Mouse (Mus musculus): Measurements from ENCODE around the gene Tesk2.
"Not testable (repeated sequence)": the region's sequence is repeated elsewhere in the genome, so short reads cannot be mapped to it uniquely, and the experiment has no call there.

The Tesk2 gene

DNA sequence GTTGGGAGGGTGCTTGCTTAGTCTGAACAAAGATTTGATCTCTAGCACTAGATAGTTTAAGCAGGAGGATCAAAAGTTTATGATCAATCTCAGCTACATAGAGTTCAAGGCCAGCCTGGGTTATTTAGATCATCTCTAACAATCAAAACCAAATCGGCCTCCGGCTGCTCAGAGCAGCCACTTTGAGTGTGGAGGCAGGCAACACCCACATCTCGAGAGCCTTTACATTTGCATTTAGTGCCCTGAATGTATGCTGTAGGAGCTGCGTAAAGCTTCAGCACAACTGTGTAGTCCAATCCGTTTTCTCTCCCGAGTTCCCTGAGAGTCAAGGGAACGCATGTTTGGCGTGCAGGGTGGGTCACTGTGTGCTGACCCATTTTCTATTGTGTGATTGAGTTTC lies 71.7 kb downstream of the Tesk2 start:
- no peak for DNase-seq (ENCODE audit: low spot score)

DNA sequence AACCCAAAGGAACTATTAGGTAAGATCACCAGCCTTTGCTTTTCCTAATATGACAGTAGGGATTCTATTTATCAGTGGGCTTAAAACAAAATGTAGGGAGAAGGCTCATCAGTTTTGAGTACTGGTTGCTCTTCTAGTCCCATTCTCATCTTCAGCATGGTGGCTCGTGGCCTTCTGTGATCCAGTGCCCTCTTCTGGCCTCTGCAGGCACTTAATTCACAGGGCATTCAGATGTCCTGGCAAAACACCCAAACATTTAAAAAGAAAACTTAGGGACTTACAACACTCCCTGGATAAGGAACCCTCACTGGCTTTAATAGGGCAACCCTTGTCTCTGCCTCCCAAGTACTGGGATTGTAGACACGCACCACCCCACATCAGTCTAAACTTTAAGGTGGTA lies 73.5 kb downstream of the Tesk2 start:
- no peak for DNase-seq (ENCODE audit: low spot score)

DNA sequence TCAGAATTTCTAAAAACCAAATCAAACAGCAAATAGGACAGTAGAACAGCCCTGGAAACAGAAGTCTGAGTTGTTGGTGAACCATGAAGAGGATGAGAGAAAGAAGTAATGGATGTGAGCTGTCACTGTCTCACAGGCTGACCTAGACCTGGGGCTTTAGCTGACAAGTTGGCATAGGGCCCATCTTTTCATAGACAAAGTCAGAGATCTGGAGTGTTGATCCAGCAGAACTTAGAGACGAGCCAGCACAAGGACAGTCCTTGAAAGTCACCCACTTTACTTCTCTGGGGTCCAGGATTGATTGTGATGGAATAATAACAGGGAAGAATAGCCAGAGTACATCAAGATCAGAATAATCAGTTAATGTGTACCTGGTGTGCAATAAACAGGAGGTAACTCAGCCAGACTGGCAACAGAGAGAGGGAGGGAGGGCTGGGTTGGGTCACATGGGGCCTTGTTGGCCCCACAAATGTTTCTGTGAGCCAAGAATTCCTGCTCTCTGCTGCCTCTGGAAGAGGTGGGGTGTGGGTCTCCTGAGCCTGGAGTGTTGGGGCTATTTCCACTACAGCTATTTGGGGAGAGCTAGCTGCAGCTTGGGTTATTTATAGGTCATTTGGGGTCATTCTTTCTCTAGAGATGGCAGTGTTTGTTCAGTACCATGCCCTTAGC lies 75.8 kb downstream of the Tesk2 start:
- no peak for DNase-seq (ENCODE audit: low spot score)

DNA sequence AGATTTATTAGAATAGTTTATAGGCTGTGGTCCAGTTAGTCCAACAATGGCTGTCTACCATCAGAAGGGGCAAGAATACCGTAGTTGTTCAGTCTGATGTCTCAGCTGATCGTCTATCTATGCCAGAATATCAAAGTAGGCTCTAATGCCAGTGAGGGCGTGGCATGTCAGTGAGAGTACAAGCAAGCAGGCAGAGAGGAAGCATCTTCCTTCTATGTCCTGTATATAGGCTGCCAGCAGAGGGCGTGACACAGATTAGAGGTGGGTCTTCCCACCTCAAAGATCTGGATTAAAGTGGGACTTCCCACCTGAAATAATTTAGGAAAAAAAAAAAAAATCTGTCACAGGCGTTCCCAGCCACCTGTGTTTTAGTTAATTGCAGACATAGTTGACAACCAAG lies 79.2 kb downstream of the Tesk2 start:
- peak; percentile 53 for DNase-seq (ENCODE audit: low spot score)

DNA sequence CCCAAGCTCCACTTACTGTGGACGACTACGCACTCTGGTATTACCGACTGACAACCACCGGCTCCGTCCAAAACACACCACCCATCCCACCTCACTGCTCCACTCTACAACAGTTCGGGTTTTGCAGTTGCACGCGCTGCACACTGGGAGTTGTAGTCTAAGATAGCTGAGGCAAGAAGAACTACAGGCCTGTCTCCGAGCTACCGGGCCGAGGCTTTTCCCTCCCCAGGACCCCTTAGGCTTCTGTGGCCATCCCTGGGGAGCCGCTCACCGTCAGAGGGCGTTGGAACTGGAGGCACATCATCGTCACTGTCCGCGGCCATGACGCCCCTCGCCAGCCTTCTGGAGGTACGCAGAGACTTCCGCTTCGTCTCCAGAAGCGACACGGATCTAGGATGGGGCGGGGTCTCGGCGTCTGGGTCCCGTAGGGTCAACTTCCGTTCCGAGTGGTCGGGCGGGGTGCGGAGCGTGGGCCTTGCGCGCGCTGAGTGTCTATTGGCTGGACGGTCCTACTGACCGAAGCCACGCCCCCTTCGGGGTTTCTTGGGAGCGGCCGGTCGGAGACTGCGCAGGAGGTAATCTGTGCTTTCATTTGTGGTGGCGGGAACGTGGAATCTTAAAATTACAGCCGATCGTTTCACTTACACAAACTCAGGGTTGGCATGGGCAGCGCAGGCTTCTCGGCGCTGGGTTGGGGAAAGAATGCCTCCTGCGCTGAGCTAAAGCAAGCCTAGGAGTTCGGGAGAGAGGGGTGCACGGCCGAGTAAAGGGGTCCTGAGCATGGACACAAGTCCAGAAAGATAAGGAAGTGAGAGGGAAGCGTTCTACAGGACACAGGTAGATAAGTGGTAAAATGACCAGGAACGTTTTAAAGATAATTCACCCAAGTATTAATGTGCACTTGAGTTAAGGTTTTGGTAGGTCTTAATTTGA lies 86.7 kb downstream of the Tesk2 start, which contains the start of the genes Toe1 and Mutyh:
Gene Toe1, minus strand, starts transcription at position 444 of the 933 bp plus-strand sequence.
Gene Mutyh, plus strand, starts transcription at position 527 of the 933 bp plus-strand sequence.
- peak; percentile 97 for DNase-seq (ENCODE audit: low spot score)

DNA sequence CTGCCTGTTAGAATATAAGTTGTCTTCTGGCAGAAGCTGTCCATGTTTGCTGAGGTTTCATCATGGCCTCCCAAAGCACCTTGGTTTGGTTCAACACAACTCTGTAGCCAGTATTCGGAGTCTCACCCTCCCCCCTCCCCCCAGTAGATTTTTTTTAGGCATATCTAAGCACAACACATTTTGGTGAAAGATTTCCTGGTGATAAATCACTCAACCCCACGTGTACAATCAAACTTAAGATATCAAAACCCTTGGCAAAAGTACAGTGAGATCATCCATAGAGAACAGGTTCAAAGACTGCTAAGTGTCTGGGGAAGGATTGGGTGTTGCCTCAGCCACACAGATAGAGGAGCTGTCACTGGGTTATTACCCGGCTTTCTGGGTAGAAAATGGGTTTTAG lies 90.3 kb downstream of the Tesk2 start:
- DNase-seq (ENCODE audit: low spot score), result no peak

DNA sequence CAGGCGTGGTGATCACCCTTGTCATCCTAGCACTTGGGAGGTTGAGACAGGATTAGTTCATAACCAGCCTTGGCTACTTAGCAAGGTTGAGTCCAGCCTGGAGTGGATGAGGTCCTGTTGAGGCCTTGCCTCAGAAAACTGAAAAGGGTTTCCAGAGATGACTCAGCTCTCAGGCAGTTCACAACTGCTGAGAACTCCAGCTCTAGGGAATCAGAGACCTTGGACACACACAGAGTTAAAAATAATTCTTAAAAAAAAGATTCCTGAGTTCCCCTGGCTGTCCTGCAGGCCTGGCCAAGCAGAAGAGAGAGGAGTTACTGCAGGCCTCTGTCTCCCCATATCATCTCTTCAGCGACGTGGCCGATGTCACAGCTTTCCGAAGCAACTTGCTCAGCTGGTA lies 94.5 kb downstream of the Tesk2 start:
- DNase-seq (ENCODE audit: low spot score), result no peak

DNA sequence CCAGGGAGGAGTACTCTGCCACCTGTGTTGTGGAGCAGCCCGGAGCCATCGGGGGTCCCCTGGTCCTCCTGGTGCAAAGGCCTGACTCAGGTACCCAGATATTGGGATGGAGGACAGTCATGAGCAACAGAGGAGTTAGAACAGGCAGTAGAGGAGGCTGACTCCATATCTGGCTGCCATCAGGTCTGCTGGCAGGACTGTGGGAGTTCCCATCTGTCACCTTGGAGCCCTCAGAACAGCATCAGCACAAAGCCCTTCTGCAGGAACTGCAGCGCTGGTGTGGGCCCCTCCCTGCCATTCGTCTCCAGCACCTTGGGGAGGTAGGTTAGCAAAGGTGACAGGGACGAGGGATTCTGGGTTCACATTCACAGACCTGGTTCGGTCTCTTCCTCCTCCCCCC lies 96.7 kb downstream of the Tesk2 start:
- DNase-seq (ENCODE audit: low spot score), result no peak

DNA sequence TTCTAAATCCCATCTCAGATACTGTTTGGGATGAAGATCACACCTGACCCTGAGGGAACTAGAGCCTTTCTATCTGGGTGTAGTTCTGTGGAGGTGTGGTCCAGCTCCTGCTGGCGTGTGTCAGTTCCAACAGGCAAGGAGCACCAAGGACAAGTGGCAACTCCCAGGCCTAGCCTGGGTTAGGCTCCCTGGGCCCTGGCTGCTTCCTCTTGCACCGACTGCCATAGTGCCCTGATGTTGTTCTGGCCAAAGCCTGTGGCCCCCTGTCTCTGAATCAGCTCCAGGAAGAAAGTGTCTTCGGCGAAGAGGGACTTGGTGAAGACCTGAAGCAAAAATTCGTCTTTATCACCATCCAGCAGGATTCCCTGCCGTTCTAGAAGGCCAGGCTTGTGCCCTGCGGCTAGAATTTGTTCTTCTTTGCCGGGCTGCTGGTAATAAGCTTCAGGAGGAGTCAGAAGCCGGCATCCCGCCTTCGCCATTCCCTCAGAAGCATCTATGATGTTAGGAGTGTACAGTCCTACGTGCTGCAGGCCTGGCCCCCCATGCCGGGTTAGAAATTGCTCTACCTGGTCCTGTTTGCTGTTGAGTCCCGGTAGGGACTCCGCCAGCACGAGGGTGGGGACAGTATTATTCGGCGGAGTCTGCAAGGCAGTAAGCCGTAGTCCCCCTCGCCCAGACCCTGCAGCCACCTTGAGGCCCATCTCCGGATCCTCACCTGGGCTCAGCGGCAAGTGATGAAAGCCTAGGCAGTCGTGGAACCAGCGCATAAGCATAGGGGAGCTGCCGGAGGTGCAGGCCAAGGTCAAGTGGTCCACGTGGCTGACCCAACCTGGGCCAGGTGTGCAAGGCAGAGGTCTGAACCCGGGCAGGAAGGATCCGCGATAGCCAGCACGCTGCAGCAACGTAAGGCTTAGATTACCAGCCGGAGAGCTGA lies 99.5 kb downstream of the Tesk2 start:
- DNase-seq (ENCODE audit: low spot score), result no peak

DNA sequence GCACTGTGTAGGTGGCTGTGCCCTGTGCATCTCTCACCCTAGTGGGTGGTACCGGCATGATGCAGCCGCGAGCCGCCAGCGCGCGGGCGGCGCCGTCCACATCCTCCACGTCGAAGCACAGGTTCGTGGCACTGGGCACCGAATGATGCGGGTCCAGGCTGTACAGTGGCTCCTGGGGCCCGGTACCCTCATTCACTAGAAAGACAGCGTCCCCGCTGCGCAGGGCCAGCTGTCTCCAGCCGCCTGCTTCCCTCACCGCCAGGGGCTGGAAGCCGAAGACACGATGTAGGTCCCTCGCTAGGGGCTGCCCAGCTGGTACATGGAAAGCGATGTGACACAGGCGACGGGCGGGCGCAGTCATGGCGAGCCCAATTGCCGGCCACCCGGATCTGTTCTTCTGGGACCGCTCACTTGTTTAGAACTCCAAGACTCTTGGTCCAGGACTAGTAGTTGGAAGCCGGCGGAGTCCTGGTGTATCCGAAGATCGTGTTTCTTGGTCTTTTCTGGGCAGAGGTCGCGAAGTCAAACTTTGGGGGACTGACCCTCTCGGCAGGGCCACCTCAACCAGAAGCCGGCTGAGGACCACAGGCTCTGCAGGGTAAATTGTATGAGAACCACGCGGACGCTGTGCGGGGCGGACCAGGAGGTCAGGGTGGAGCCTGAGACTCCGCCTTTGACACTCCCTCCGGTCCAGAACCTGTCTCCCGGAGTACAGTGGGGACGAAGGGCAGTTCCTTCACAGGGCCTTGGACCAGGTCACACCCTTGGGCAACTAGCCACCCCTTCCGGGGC lies 100.3 kb downstream of the Tesk2 start:
- peak; percentile 86 for DNase-seq (ENCODE audit: low spot score)

DNA sequence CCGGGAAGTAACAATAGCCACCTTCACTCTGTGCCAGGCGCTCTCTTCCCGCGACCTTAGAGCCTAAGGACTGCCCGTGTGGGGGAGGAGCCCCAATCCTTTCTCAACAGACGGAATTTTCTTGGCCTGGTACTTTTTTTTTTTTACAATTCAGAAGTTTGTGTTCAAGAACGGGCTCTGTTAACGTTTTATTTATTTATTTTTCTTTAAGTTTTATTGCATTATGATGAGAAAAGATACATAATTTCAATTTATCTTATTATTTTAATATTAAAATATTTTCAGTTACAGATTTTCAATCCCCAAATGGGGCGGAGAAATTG lies 100.9 kb downstream of the Tesk2 start, which contains the start of gene Hpdl:
Gene Hpdl, minus strand, starts transcription at position 14 of the 323 bp plus-strand sequence.
- DNase-seq (ENCODE audit: low spot score), result no peak

DNA sequence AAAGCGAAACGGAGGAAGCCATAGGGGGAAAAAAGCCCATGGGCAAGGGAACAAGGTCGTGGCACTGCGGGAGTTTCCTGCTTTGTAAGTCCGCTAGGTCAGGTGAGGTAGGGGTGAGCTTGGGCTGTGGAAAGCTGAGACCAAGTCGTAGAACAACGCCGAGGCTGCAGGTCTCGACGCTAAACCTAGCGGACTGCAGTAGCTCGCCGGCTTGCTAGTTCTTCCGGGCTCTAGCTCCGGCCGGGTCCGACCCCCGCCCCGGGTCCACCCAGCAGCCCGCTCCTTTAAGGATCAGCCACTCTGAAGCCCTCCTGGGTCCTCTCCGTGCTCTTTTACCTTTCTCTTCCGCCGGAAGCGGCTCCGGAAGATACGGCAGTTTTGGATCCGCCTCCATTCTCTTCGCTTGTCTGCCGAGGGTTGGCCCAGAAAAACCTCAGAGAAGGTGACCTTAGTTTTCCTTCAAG lies 103.8 kb downstream of the Tesk2 start:
- DNase-seq (ENCODE audit: low spot score), result peak; percentile 74

DNA sequence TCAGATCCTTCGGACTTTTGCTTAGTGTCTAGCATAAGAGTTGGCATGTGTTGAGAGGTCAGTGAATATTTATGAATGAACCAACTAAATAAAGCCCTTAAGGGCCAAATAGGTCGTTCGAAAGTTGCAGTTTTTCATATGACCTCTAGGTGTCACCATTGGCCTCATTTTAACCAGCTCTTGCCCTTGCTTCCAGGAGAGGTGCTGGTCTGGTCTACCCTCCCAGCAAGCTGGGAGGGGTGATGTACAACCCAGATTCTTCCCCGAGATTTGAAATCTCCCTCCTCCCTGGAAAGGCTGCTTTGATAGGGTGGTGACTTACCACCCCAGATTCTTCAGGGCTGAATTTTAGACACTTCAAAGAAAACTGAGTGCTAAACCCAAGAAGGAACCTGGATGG lies 107.1 kb downstream of the Tesk2 start:
- DNase-seq (ENCODE audit: low spot score), result no peak

DNA sequence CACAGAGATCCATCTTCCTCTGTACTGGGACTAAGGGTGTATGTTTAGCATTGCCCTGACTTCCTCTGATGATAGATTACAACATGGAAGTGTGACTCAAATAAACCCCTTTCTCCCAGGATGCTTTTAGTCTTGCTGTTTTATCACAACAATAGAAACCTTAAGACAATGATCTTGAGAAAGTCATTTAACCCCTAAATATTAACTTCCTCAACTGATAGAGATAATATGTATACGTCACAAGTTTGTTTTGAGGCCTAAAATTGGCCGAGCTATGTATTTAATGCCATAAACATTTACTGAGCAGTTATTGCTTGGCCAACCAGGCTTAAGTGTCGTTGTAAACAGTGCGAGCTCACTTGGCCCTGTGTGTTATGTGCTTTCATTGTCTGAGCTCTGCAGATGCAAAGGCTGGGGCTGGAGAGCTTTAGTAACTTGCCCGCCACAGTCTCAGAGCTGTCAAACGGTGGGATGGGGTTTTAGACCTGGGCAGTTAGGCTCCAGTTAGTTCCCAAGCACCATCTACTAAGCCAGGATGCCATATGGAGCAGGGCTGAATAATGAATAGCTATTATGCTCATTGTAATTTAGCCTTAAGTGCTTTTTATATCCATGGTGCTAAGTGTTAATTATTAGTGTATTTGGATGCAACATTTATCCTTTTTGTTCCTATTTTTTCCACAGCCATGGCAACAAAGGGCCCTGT lies 108.8 kb downstream of the Tesk2 start:
- no peak for DNase-seq (ENCODE audit: low spot score)

DNA sequence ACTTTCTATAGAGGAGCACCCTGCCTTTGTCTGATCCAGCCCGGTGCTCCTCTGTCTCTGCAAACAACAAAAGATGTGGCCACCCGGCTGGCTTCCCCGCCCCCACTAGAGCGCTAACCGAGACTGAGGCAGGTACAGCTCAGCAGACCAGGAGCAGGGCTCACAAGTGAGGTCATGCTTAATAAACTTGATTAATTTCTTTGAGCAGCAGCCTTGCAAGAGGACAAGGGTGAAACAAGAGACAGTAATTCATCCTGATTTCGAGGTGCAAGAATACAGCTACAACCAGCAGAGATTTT lies 109.3 kb downstream of the Tesk2 start:
- DNase-seq (ENCODE audit: low spot score), result no peak

DNA sequence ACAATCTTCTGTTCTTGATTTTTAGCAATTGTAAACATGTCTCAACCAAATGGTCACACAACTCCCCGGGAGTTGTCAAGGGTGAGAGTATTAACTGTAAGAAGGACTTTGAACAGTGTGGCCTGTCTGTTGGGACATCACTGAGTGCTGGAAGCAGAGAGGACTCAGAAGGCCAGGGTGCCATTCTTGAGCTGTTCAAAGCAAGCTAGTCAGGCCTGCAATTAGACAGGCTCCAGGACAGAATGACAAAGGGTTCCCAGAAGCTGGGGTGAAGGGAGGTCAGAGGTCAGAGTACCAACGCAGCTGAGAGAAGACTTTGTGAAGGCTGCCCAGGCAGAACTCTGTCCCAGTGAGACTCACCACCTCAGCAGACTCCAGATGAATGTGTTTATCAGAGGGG lies 118.3 kb downstream of the Tesk2 start:
- no peak for DNase-seq (ENCODE audit: low spot score)

DNA sequence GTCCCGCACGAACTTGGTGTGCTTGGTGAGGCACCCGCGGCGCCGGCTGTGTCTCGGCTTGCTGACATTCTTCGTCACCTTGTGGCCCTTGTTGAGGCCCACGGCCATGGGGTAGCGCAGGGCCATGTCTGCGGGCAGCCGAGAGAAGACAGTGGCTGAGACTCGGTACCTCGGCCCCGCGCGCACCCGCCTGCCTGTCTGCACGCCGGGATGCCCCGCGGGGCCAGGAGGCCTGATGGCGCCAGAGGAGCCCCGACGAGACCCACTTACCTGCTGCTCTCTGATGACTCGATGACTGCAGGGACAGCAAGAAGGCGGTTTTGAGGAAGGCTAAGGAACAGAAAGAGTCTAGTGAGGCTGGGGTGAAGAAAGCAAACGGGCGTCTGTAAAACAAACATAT lies 119.3 kb downstream of the Tesk2 start:
- not testable (repeated sequence) for DNase-seq (ENCODE audit: low spot score)

DNA sequence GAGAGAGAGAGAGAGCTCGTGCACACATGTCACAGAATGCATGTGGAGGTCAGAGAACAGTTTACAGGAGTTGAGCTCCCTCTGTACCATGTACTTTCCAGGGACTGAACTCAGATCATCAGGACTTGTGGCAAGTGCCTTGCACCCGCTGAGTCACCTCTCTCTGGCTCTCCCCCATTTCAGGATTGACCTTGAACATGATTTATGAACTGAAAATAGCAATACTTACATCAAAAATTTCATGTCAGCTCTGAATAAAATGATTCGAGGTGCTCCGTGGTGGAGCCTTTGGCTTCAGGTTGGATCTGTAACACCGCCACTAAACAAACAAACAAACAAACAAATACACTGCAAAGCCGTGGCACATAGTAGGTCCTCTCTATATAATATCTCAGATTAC lies 120.1 kb downstream of the Tesk2 start:
- no peak for DNase-seq (ENCODE audit: low spot score)

DNA sequence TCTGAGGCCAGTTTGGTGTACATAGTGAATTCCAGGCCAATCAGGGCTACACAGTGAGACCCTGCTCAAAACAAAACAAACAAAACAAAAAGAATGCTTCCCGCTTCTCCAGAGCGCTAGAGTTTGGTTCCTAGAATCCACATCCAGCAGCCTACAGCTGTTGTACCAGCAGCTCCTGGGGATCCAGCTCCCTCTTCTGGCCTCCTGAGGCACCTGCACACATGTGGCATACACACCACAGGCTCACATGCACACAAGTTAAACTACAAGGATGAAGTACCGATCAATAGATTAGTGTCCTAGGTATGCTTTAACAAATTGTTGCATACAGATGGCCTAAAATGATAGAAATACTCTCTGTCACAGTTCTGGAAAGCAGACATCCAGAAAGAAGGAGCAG lies 123.6 kb downstream of the Tesk2 start:
- DNase-seq (ENCODE audit: low spot score), result no peak

DNA sequence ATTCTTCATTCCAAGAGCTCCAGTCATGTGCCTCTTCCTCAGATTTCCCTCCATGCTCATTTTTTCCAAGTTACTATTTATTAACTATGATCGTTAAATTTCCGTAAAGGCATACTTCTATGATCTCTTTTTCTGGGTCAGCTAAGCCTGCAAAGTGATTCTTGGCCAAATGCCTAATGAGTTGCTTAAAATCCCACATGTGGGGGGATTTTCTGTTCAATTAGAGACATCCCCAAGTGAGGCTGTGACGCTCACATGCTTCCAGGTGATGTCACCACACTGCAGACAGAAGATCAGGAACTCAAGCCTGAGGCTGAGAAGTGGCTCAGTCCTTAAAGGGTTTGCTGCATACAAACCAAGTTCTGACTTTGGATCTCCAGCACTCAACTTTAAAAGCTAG lies 129.2 kb downstream of the Tesk2 start:
- no peak for DNase-seq (ENCODE audit: low spot score)

DNA sequence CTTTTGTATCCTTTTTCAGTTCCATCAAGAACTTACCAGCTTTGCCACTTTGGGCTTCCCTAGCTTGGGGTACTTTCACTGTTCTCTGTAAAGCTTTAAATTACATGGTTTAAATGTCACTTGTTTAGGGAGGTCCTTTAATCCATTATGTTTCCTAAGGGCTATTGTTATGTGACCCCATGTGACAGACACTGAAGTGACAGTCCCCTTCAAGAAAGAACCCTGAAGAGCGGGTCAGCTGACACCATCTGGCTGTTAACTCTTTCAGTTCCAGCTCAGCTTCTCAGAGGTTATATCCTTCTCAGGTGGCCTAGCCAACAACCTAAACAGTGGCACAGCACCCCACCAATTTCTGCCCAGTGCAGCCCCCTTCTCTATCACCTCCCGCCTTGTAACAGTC lies 133.5 kb downstream of the Tesk2 start:
- no peak for DNase-seq (ENCODE audit: low spot score)
